Mouse (Mus musculus) cerebellum, adult 11-12 months (tissue): Measurements from ENCODE around the gene Rims4.

ENCODE experiments used
- DNase-seq: peaks from one replicate; pipeline ENCODE4 v3.0.0; 2022

Gene Rims4

DNA sequence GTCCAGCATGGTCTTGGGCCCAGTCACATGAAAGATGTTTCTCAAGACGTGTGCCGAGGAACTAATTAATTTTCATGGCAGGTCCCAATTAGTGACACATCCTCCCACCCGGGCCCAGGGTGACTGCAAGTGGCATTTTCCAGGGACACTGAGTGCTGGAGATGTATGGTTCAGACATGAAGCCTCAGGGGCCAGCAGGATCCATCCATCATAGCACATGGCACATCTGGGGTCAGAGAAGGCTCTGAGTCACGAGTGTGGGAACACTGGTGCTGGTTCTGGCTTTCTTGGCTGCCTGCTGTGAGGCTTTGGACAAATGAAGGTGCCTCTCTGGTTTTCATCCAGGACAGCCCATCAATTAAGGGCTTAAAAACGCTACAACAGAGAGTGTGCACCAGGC lies 11.4 kb downstream of the Rims4 start:
- no peak for DNase-seq

DNA sequence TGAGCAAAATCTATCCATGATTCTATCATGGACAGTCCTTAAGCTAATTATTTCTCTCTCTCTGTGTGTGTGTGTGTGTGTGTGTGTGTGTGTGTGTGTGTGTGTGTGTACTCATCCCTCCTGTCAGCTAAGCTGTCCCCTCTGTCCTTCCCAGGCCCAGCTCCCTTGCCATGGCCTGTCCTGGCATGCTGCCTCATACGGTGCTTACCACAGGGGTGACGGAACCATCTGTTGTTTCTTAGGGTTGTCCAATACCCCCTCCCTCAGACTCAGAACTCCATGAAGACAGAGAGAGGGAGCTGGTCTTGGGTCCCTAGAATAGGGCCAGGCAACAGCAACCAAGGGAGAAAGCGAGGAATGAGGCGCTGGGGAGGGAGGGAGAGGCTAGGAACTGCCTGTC lies 14.2 kb downstream of the Rims4 start:
- peak; percentile 82 for DNase-seq

DNA sequence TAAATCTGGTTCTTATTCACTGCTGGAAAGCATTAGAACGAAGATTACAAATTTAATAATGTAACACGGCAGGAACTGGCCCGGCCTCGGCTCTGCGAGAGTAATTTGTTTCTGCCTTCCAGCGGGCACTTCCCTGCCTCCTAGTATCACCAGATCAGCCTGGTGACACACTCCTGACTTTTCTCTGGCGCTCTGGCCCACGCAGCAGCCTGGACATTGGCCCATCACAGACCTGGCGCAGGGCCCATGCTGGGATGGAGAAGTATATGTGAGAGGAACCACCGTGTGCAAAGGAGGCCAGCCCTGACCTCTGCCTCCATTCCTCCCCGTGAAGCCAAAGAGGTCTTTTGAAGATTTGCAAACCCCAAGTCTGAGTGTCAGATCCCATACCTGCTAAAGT lies 15.0 kb downstream of the Rims4 start:
- DNase-seq = peak; percentile 78

DNA sequence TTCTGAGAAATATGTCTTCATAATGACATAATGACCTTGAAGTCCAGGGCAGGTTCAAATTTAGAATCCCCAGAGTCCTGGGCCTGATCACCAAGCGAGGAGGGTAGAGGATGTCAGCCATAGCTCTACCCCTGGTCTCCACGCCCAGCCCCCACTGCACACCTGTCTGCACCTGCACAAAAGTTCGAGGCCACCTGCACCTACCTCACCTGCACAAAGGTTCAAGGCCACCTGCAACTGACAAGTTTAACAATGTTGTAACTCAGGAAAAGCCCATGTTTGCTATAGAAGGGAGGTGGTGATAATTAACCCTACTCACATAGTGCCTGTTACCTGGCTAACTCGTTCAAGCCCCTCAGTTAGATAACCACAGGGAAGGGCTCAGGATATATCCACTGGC lies 16.0 kb downstream of the Rims4 start:
- peak; percentile 26 for DNase-seq

DNA sequence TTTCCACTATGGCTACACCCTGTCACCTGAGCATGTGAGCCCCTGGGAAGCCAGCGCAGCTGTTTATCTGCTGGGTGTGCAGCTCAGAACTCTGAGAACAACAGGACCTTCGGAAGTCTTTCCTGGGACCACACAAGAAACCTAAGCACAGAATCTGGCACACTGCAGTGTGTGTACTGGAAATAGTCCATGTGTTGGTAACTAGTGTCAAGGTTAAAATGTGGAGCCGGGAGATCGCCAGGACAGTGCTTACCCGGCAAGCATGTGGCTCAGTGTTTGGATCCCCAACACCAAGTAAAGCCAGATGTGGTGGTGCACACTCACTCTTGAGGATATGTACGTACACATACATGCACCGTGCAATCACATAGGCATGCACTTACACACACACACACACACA lies 17.4 kb downstream of the Rims4 start:
- DNase-seq = no peak

DNA sequence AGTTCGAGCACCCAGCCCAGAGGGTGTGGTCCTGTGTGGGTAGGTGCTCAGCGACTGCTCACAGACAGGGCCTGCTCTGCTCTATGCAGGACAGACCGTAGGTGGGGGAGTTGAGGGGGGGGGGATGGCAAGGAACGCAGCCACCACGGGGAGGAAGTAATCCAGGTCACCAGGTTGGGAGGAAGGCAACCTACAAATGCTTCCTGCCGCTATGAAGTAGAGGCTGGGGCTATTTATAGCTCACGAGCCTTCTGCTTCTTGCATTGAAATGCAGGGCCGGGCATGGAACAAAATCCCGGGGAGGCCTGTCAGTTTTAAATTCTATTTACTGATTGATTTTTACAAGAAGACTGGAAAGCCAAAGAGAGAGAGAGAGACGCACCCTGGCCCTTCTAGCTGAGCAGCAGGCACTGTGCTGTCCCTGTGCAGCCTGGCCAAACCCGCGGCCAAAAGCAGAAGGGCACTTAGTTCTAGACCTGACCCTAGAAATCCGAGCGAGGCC lies 18.5 kb downstream of the Rims4 start:
- peak; percentile 63 for DNase-seq

DNA sequence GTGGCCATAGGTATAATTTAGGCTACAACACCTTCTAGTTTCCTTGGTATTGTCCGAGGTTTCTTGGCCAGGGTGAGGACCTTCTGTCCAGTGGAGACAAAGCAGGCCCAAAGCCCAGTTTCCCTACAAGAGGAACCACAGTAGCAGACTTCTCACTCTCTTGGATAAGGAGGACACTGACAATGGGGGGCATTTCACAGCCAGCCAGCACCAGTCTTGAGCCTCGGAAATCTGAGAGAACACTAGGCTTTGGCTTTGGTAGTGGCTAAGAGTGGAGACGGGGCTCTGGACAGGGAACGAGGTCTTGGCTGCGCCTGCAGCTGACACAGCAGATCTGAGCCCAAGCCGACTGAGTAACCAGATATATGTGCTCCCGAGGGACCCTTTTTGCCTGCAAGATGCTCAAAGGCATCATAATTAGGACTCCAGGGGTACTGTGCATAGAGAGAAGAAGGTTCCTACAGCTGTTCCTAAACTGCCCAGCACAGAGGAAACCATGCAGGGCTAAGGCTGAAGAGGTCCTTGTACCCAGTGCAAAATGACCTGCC lies 20.4 kb downstream of the Rims4 start:
- peak; percentile 66 for DNase-seq

DNA sequence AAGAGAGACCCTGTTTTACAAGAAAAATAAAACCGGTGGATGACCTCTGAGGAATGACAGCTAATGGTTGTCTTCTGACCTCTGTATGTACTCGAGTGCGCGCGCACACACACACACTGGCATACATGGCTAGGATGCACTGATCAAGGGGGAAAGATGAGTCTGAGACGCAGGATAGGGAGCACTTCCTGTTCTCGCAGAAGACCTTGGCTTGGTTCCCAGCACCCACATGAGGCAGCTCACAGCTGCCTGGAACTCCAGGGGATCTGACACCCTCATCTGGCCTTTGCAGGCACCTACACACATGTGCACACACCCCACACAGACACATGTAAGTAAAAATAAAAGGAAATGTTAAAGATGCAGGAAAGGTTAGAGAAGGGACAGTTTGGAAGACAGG lies 21.5 kb downstream of the Rims4 start:
- peak; percentile 32 for DNase-seq

DNA sequence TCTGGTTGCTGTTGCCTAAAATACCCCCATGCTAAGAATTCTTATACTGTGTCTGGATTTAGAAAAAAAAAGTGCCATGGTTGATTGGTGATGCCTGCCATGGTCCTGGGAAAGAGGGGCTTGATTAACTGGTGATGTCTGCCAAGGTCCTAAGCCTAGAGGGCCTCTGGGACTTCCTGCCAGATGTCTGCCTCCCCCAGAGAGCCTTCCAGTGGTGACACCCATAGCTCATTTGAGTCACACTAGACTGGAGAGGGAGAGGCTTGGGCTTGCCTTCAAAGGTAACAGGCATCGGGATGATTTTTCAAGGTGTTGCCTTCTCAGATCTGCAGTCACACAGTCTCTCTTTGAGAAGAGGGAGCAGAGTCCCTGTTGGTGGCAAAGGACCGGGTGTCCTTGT lies 23.3 kb downstream of the Rims4 start:
- no peak for DNase-seq

DNA sequence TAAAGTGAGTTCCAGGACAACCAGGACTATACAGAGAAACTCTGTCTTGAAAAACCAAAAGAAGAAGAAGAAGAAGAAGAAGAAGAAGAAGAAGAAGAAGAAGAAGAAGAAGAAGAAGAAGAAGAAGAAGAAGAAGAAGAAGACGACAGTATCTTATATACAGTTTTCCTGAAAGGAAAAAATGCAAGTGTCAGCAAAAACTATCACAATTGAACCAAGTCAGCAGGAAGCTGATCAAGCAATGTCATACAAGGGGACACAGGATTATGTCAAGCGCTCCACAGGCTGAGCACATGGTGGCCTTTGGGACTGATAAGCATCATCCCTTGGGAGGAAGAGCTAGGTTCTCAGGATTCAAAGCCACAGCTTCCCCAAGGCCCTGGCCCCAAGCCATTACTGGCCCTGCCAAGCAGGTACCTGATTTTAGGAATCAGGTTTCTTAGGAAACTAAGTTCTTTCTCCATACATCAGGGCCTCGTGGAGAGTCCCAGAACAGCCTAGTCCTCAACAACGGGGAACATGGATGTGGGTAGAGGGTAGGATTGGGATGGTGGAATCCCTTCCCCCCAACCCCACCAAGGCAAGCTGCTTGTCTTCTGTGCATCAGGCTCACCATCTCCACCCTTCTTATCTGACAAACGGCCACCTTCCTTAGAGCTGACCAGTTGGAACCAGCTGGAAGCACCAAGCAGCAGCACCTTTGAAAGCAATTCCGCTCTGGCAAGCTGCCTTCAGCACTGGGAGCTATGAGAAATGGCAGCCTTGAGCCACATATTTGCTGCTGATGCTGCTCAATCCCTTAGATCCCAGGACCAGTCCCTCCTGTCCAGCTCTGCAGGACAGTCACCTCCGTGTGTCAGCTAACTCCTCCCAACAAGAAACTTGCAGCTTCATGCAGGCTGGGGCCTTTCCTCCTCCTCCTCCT lies 24.8 kb downstream of the Rims4 start:
- no peak for DNase-seq

DNA sequence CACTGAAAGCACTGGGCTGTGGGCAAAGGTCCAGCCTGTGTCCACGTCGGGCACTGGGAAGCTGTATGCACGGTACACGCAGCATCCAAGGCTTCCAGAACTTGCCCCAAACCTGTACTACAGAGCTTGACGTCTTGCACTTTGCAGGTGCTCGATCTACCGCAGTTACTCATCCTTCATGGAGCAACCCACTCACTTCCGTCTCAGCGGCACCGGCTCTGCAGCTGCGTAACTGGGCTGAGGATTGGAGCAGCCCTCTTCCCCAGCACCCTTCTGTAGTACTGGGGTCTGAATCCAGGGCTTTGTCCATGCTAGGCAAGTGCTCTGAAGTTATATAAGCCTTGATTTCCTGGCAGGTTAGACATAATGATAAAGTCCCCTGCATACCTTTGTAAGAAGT lies 27.2 kb downstream of the Rims4 start:
- no peak for DNase-seq

DNA sequence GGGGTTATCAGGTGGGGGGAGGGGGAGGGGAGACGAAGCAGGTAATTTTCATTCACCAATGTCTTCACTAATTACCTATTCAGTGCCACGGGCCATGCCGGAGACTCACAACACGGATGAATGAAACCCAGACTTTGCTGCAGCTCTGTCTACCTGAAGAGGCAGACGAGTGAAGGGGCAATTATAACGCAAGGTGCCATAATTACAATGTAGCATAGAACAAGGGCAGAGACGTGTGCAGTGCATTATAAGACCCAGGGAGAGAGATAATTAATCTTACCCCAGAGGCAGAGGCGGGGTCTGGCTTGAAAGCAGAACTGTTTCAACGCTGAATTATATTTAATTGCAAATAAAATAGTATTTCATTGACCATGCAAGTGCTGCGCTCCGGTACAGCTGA lies 27.9 kb downstream of the Rims4 start:
- DNase-seq = no peak

DNA sequence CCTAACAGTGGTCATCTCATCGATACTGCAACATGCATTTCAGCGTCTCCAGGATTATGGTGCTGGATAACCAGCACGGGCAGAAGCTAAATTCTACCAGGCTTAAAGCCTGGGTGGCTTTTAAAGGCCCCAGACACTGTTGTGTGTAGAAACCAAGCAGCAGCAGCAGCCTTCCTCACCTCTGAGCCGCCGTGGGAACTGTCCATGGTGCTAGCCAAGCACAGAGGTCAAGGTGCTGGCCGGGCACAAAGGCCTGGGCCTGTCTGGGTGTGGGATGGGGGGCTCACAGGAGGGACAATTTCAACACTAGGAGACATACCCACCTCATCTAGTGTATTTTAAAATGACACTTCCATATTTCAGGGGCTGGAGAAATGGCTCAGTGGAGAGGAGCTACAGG lies 29.1 kb downstream of the Rims4 start:
- no peak for DNase-seq

DNA sequence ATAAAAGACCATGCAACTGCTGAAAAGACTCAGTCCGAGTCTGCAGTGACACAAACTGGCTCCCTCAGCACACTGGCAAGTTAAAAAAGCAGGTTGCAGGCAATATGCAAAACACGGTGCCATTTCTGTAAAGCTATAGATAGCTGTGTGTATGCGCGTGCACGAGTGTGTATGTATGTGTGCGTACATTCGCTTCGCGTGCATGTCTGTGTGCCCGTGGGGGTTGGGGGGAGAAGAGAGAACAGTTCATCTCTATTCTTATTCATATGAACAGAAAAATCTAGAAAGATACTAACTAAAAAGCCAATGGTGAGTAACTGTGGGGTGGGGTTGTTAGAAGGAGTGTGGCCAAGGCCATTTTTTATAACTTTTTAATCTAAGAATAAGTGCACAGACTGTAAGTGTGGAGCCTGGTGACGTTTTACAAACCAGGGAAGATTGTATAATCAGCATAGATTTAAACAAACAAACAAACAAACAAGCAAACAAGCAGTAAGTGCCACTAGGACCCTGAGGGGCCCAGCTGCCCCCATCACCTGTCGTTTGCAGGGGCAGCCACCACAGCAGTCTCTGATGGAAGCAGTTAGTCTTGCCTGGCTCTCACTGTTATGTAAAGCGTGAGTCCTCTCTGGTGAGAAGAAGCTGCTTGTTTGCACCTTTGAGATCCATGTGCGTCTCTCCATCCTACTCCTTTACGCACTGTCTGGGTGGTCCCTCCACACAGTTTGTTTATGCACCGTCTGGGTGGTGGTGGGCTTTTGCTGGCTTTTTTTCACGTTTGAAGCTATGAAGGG lies 35.4 kb downstream of the Rims4 start:
- DNase-seq = no peak

DNA sequence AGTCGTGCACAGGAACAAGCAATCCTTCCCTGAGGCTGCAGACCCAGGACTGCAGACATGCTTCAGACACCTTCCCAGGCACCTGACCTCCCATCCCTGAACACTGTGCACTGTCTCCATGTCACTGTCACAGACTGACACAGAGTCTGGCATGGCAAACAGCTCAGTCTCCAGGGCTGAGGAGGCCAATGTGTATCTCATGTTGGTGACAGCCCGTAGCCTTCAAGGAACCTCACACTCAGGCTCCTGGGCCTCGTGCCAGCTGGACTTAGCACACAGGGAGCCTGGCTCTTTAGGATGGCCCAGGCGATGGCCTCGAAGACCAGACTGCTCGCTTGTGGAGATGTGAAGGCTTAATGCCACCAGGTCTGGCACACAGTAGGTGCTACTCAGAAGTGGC lies 37.6 kb downstream of the Rims4 start:
- peak; percentile 73 for DNase-seq

DNA sequence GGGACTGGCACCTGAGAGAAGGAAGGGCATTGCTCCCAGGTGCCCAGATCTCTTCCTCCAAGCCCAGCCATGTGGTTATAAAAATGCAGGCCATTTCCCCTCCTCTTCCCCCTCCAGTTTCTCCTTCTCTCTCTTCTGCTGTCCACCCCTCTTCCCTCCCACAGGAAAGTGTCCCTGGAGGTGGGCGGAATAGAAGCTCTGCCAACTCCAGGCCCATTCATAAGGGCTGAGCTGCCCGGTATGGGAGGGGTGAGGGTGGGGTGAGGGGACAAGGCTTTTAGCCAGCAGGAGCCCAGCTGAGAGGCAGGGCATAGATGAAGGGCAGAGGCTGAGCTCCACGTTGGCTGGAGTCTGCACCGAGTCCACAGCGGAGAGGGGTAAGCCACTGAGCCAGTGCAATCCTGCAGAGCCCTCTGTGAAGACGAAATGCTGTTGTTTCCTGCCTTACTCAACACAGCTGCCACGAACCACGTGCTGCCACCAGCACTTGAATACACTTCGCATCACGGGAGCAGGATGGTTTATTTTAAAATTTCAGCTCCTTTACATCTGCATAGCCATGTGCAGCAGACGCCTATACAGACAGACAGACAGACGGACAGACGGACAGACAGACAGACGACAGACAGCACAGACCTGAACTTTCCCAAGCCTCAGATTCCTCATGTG lies 41.5 kb downstream of the Rims4 start:
- DNase-seq = no peak

DNA sequence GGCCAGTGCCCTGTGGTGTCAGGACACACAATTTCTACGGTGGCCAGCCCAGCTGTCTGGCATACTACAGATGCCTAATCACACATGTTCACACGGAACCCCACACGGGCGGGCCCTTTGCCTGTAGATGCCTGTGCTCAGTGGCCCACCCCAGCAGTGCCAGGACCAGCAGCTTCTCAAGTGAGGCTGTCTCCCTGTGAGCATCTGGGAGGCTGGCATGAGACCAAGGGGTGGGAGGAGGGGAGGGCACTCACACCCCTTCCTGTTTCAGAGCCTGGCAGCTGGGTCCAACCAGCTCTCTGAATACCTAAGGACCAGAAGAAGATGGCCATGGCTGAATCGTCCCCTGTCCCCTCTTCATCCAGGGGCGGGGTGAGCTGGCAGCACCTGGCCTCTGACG lies 43.0 kb downstream of the Rims4 start:
- no peak for DNase-seq

DNA sequence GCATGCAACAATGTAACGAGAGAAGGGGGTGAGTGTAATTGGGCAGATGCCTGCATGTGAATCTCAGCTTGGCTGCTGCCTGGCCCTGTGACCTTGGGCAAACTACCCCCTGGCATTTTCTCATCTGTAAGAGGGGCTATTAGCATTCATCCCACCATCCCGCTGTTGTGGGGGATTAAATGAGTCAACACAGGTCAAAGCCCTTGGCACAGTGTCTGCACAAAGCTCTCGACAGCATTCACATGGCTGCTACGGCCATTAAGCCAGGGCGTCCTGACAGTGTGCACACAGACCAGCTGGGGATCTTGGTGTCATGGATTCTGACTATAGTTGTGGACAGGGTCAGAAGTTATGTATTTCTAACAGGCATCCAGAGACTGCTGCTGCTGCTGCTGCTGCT lies 43.6 kb downstream of the Rims4 start:
- DNase-seq = no peak

DNA sequence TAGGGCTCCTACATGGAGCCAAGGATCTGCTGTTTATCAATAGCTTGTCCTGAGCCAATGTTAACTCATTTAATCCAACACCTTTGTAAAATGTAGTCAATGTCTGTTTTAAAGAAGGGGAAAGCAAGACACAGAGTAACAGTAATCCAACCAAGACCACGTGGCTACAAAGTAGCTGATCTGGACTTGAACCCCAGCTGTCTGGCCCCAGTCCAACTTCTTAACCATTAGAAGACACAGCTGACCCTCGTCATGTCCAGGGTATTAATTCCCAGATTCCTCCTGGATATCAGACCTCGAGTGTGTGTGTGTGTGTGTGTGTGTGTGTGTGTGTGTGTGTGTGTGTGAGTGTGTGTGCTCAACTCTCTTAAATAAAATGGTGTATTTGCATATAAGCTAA lies 46.6 kb downstream of the Rims4 start:
- DNase-seq = no peak

DNA sequence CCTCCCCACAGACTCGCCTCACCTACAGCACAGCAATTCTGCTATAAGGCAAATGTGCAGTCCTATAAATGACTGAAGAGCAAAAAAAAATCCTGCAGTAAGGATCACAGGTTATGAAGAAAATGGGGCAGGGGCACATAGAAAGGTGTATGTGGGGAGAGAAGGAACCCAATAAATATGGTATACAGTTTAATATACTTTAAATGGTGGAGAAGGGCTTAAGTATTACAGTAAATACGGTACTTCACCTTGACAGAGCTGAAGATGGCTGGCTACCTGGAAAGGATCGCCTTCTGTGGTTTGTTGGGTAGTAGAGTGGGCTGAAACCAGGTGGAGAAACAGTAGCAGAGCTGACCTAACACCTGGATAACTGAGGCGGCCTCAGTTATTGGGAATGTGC lies 47.2 kb downstream of the Rims4 start:
- DNase-seq = no peak

DNA sequence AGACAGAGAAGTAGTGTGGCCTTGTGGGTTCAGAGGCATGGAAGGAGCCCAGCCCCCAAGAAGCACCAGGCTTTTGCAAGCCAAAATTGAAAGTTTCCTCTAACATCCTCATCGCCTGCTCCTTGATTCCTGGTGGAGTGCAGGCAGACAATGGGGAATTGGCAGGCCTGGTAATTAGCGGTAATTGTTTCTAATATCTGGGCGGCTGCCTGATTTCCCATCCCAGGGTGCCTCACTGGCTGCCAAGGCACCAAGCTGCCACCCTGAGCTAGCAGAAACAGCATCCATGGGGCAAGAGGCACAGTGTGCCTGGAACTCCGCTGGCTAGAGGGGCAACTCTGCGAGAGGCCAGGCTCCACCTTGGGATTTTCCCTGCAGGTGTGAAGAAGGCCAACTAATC lies 48.7 kb downstream of the Rims4 start:
- DNase-seq = no peak

DNA sequence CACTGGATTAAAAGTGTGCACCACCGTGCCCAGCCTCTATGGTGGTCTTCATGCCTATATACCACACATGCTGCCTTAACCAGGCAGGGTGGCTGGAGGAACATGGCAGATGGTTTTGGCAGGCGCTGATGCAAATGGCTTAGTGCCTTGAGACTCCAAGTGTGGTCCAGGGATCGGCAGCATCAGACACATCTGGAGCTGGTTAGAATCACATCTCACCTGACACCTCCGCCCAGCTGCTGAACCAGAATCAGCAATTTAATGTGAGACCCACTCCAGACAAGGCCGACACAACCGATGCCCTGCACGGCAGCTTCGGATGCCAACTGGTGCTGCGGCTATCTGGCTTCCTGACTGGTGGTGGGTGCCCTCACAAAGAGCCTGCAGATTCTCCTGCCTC lies 52.4 kb downstream of the Rims4 start:
- no peak for DNase-seq

DNA sequence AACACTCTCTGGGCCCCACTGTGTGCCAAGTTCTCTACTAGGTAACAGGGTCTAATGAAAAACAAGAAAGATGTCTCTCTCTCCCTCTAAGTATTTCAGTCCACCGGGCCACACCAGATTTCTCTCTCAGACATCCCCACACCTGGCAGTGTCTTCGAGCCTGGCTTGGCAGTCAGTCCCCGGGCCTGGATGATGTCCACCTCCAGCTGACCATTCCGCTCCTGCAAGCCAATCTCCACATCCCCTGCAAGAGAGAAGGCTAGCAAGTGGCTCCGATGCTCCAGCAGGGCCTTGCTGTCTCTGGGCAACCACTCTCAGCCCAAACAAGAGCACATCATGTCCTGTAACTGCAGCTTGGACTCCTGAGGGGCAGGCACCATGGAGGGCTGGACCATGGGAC lies 53.2 kb downstream of the Rims4 start:
- DNase-seq = peak; percentile 58
